Mouse (Mus musculus): ENCODE data around the gene Clcnkb. TPM values are rescaled to one million over a fixed set of nuclear protein-coding genes. Genes with fewer than 3 reads are reported as not detected.

The Clcnkb gene
- not detected in 2 replicates for polyA plus RNA-seq (2015; fragmentation: Nextera tagmentation; extraction: Ambion mirVana)

- 50% methylated on average over 7 of the region's 7 CpGs for WGBS (ENCODE audit: insufficient replicate concordance)
Observed at GRCm38 (mm10) chr4:141415924-141416323, at the start of gene Clcnkb. TSS of gene Clcnkb (minus strand) at chr4:141416014.

DNA sequence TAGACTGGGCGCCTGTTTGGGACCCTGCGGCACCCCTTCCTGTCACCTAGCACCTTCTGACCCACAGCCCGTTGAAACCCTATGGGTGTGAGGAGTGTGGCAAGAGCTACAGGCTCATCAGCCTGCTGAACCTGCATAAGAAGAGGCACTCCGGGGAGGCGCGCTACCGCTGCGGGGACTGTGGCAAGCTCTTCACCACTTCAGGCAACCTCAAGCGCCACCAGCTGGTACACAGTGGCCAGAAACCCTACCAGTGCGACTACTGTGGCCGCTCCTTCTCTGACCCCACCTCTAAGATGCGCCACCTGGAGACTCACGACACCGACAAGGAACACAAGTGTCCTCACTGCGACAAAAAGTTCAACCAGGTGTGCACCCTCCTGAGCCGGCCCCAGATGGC is 48.9 kb upstream of the Clcnkb start:
- 0 out of 2 replicates have a peak, but pooled peaks cover 5% of the 10 kb centered on the region for H3K4me1 ChIP-seq (replicated peaks)
- no peak for ATAC-seq (ENCODE audit: insufficient read depth)
- peaks cover 71% of the 10 kb centered on the region for H3K36me3 ChIP-seq (replicated peaks)
- H3K27ac ChIP-seq (replicated peaks): no peak overlapping the region
- H3K27me3 ChIP-seq: no peaks in the 10 kb centered on the region
- H3K9me3 ChIP-seq (replicated peaks): no peaks in the 10 kb centered on the region
- H3K4me2 ChIP-seq: no peak overlapping the region
- no peak overlapping the region for H3K4me3 ChIP-seq (replicated peaks)
- no peak overlapping the region for H3K9ac ChIP-seq
- 82% methylated on average over 16 of the region's 16 CpGs for WGBS (ENCODE audit: insufficient replicate concordance)

More at GRCm38 (mm10) chr4:141415924-141416323, at the start of gene Clcnkb:
- Histone ChIP-seq H3K4me1 (replicated peaks) (peaks cover 6% of the 10 kb centered on the region), H3K27ac (replicated peaks) (no peak within 1 kb of the TSS), H3K36me3 (replicated peaks) (no peaks in the 10 kb centered on the region), H3K27me3 (peaks cover 14% of the 10 kb centered on the region), H3K9ac (no peak within 1 kb of the TSS), H3K9me3 (replicated peaks) (no peaks in the 10 kb centered on the region), H3K4me2 (no peak within 1 kb of the TSS), H3K4me3 (replicated peaks) (no peak within 1 kb of the TSS)
- no peak for ATAC-seq (ENCODE audit: insufficient read depth)

- Histone ChIP-seq H3K4me3 (replicated peaks) (no peak overlapping the region), H3K4me1 (replicated peaks) (peaks cover 10% of the 10 kb centered on the region; the same call in 1 of the 2 replicates), H3K27ac (replicated peaks) (no peak overlapping the region), H3K4me2 (no peak overlapping the region), H3K9me3 (replicated peaks) (no peaks in the 10 kb centered on the region), H3K9ac (no peak overlapping the region), H3K27me3 (no peaks in the 10 kb centered on the region), H3K36me3 (replicated peaks) (peaks cover 62% of the 10 kb centered on the region)
- WGBS (ENCODE audit: insufficient replicate concordance): 77% methylated on average over 14 of the region's 14 CpGs
- no peak for ATAC-seq (ENCODE audit: insufficient read depth)
Observed at GRCm38 (mm10) chr4:141463472-141463871, 47.7 kb upstream of the Clcnkb start.

DNA sequence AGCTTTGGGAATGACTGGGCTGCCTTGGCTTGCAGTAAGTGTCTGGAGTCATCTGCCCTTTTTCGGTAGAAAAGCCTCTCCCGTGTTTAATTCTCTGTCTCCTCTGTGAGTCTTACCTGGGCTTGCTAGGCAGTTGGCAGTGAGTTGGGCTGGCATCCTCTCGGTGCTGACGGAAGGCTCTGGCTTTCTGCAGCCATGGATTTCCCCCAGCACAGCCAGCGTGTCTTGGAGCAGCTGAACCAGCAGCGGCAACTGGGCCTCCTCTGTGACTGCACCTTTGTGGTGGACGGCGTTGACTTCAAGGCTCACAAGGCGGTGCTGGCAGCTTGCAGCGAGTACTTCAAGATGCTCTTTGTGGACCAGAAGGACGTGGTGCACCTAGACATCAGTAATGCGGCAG is 45.8 kb upstream of the Clcnkb start:
- Histone ChIP-seq H3K4me3 (replicated peaks) (no peak overlapping the region), H3K9me3 (replicated peaks) (no peaks in the 10 kb centered on the region), H3K9ac (no peak overlapping the region), H3K36me3 (replicated peaks) (peaks cover 44% of the 10 kb centered on the region), H3K27me3 (no peaks in the 10 kb centered on the region), H3K27ac (replicated peaks) (no peak overlapping the region), H3K4me2 (no peak overlapping the region), H3K4me1 (replicated peaks) (peaks cover 14% of the 10 kb centered on the region; the same call in 1 of the 2 replicates)
- no peak for ATAC-seq (ENCODE audit: insufficient read depth)
- 86% methylated on average over 12 of the region's 12 CpGs for WGBS (ENCODE audit: insufficient replicate concordance)

DNA sequence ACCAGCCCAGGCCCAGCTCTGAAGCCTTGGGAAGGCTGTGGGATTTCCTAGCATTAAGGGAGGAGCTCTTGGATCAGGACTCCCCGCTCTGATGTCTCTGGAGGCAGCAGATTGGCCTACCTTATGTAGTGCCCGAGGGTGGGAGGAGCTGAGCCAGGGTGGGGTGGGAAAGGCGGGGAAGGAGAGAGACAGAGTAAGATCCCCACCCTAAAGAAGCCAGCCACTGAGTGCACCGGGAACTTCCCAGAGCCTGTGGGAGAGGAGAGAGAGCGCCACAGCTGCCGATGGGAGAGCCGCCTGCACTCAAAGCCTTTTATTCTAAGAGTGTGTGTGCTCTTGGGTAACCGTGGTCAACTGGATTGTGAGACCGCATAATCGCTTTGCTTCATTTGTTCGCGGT is 45.3 kb upstream of the Clcnkb start:
- peaks cover 14% of the 10 kb centered on the region; the same call in 1 of the 2 replicates for H3K4me1 ChIP-seq (replicated peaks)
- no peaks in the 10 kb centered on the region for H3K9me3 ChIP-seq (replicated peaks)
- no peaks in the 10 kb centered on the region for H3K27me3 ChIP-seq
- peaks cover 39% of the 10 kb centered on the region for H3K36me3 ChIP-seq (replicated peaks)
- H3K4me3 ChIP-seq (replicated peaks): no peak overlapping the region
- ATAC-seq (ENCODE audit: insufficient read depth): no peak
- 71% methylated on average over 12 of the region's 12 CpGs for WGBS (ENCODE audit: insufficient replicate concordance)
- no peak overlapping the region for H3K4me2 ChIP-seq
- no peak overlapping the region for H3K9ac ChIP-seq
- no peak overlapping the region for H3K27ac ChIP-seq (replicated peaks)

GRCm38 (mm10) chr4:141460481-141460880 is 44.7 kb upstream of the Clcnkb start:
- Histone ChIP-seq H3K27ac (replicated peaks) (no peak overlapping the region), H3K4me3 (replicated peaks) (no peak overlapping the region)
- WGBS (ENCODE audit: insufficient replicate concordance): 45% methylated on average over 4 of the region's 4 CpGs

DNA sequence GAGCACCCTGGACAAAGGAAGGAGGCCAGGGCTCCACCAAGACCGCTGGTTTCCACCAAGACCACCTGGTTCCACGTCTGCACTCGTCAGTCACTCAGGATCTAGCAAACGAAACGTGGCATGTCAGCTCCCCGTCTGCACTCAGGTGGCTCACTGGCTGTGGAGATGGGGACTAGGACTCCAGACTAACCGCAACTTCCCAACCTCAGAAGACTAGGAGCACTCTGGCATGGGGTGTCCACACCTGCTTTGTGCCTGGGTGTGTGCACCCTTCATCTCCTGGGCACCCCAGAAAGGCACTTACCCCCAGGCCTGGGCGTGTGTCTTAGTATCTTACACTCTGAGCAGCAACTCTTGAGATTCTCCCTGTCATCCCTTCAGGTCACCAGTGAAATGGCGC is 44.0 kb upstream of the Clcnkb start:
- no peak overlapping the region for H3K27ac ChIP-seq (replicated peaks)
- 79% methylated on average over 9 of the region's 9 CpGs for WGBS (ENCODE audit: insufficient replicate concordance)
- H3K9me3 ChIP-seq (replicated peaks): no peaks in the 10 kb centered on the region
- peaks cover 26% of the 10 kb centered on the region for H3K36me3 ChIP-seq (replicated peaks)
- no peak overlapping the region for H3K9ac ChIP-seq
- H3K4me3 ChIP-seq (replicated peaks): no peak overlapping the region
- no peaks in the 10 kb centered on the region for H3K27me3 ChIP-seq
- no peak overlapping the region for H3K4me2 ChIP-seq
- H3K4me1 ChIP-seq (replicated peaks): peaks cover 22% of the 10 kb centered on the region
- ATAC-seq (ENCODE audit: insufficient read depth): no peak

More at GRCm38 (mm10) chr4:141460481-141460880, 44.7 kb upstream of the Clcnkb start:
- Histone ChIP-seq H3K27me3 (no peaks in the 10 kb centered on the region), H3K4me2 (no peak overlapping the region), H3K9ac (no peak overlapping the region), H3K36me3 (replicated peaks) (peaks cover 33% of the 10 kb centered on the region), H3K9me3 (replicated peaks) (no peaks in the 10 kb centered on the region), H3K4me1 (replicated peaks) (peaks cover 18% of the 10 kb centered on the region)
- ATAC-seq (ENCODE audit: insufficient read depth): no peak

GRCm38 (mm10) chr4:141458888-141459287 is 43.1 kb upstream of the Clcnkb start:
- Histone ChIP-seq H3K27me3 (no peaks in the 10 kb centered on the region), H3K4me3 (replicated peaks) (no peak overlapping the region), H3K36me3 (replicated peaks) (peaks cover 17% of the 10 kb centered on the region), H3K9ac (no peak overlapping the region), H3K27ac (replicated peaks) (no peak overlapping the region), H3K4me2 (no peak overlapping the region), H3K9me3 (replicated peaks) (no peaks in the 10 kb centered on the region), H3K4me1 (replicated peaks) (peaks cover 28% of the 10 kb centered on the region)
- WGBS (ENCODE audit: insufficient replicate concordance): 70% methylated on average over 3 of the region's 3 CpGs
- ATAC-seq (ENCODE audit: insufficient read depth): no peak

DNA sequence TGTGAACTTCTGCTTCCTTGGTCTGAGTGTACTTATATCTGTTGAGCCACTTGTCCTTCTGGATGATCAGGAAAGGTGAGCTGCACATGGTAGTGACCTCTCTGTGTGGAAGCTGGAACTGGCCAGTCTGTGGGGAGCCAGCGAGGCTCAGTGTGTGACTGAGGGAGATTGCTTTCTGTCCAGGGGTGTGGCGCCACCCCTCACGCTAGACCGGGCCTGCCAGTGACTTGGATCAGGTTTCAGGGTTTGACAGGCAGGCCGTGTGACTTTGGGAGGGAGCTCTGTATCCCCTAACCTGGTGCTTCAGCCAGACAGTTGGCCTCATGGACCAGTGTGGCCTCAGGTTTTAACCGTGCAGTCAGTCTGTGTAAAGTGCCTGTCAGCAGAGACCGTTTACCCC is 42.4 kb upstream of the Clcnkb start:
- Histone ChIP-seq H3K9ac (no peak overlapping the region), H3K27me3 (no peaks in the 10 kb centered on the region), H3K4me2 (no peak overlapping the region), H3K4me3 (replicated peaks) (no peak overlapping the region), H3K9me3 (replicated peaks) (no peaks in the 10 kb centered on the region), H3K27ac (replicated peaks) (no peak overlapping the region), H3K36me3 (replicated peaks) (peaks cover 12% of the 10 kb centered on the region; the same call in 1 of the 2 replicates), H3K4me1 (replicated peaks) (peaks cover 30% of the 10 kb centered on the region)
- 52% methylated on average over 7 of the region's 7 CpGs for WGBS (ENCODE audit: insufficient replicate concordance)
- ATAC-seq (ENCODE audit: insufficient read depth): no peak

DNA sequence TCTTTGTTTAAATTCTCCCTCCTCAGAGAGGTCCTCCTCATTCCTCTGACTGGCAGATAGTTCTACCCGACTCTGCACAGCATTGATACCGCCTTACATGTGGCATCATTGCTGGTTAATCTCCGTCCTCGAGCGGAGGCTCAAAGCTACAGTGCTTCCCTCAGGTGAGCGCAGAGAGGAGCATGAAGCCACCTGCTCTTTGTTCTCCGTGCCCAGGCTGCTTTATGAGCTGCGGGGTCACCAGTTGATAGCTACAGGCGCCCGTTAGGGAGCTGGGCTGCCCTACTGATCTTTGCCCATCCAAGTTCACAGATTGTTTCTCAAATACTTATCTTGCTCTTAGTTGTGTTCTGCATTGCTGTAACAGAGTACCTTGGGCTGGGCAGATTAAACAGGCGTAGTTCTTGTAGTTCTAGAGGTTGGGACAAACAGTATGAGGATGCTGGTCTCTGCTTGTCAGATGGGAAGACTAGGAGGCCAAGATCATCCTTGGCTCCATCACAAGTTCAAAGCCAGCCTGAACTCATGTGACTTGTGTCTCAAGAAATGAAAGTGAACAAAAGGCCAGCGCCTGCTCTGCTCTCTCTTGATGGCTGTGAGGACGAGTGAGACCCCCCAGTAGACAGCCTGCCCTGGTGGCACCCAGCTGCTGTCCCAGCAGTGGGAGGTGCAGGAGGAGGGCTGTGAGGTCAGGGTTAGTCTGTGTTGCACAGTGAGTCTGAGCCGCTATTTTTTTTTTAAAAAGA is 40.6 kb upstream of the Clcnkb start:
- no peak overlapping the region for H3K27ac ChIP-seq (replicated peaks)
- H3K4me3 ChIP-seq (replicated peaks): no peak overlapping the region
- H3K36me3 ChIP-seq (replicated peaks): peaks cover 6% of the 10 kb centered on the region; the same call in 1 of the 2 replicates
- no peak overlapping the region for H3K4me2 ChIP-seq
- no peaks in the 10 kb centered on the region for H3K9me3 ChIP-seq (replicated peaks)
- 79% methylated on average over 14 of the region's 14 CpGs for WGBS (ENCODE audit: insufficient replicate concordance)
- H3K27me3 ChIP-seq: no peaks in the 10 kb centered on the region
- H3K4me1 ChIP-seq (replicated peaks): peaks cover 30% of the 10 kb centered on the region
- ATAC-seq (ENCODE audit: insufficient read depth): no peak
- no peak overlapping the region for H3K9ac ChIP-seq

- H3K9ac ChIP-seq: no peak overlapping the region
- H3K4me2 ChIP-seq: no peak overlapping the region
- H3K36me3 ChIP-seq (replicated peaks): peaks cover 6% of the 10 kb centered on the region; the same call in 1 of the 2 replicates
- H3K4me3 ChIP-seq (replicated peaks): no peak overlapping the region
- WGBS (ENCODE audit: insufficient replicate concordance): 80% methylated on average over 4 of the region's 4 CpGs
- no peaks in the 10 kb centered on the region for H3K27me3 ChIP-seq
- H3K4me1 ChIP-seq (replicated peaks): peaks cover 24% of the 10 kb centered on the region
- H3K9me3 ChIP-seq (replicated peaks): no peaks in the 10 kb centered on the region
- no peak for ATAC-seq (ENCODE audit: insufficient read depth)
- H3K27ac ChIP-seq (replicated peaks): no peak overlapping the region
Observed at GRCm38 (mm10) chr4:141455526-141455925, 39.7 kb upstream of the Clcnkb start.

All from liver, embryonic 15.5 days (tissue).